Mouse (Mus musculus) heart, postnatal 4 days (tissue): ENCODE measurements around the gene Dennd1c. TPM values are rescaled to one million over a fixed set of nuclear protein-coding genes. Genes with fewer than 3 reads are reported as not detected.
A peak's percentile ranks its signal among the peaks of the same experiment; 100 is the strongest.

Experiments used
- DNase-seq: peaks from one replicate; pipeline ENCODE4 v3.0.0; 2021
- total RNA-seq, 2 experiments: library from RNA; stranded (reverse); gene quantifications; 2 replicates each; pipeline ENCODE4 v1.2.3; 2021

The Dennd1c gene
- total RNA-seq, 2 experiments from 2014 or later: 0.69 to 0.70 TPM

DNA sequence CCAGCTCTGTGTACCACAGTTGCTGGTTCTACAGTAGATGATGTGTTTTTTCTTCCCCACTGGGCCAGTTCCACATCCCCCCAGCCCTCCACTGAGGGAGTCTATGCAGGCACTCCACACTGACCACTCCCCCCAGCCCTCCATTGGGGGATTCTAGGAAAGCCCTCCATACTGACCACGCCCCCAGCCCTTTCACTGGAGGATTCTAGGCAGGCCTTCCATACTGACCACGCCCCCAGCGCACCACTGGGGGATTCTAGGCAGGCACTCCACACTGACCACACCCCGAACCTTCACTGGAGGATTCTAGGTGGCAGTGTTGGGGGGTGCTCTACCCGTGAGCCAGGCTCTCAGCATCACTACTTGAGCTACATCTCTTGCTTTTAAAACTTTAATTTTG is 30.9 kb downstream of the Dennd1c start:
- no peak for DNase-seq

DNA sequence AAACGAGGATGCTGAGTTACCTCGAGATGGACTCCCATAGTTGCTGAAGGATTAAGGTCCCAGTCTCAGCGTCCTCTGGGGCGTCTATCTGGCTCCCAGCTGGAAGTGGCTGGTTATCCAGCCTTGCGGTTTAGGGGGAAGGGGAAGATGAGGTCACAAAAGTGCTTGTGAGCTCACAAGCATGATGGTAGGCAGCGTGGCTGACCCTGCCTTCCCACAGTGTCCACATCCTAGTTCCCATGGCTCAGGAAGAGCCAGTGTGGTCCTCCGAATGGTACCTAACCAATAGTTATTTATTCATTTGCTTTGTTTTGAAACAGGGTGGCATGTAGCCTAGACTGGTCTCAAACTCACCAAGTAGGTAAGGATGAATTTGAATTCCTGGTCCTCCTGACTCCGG is 36.8 kb downstream of the Dennd1c start, which contains the start of gene Slc25a41:
Gene Slc25a41, minus strand, starts transcription at position 101 of the 400 bp plus-strand sequence.
- no peak for DNase-seq

DNA sequence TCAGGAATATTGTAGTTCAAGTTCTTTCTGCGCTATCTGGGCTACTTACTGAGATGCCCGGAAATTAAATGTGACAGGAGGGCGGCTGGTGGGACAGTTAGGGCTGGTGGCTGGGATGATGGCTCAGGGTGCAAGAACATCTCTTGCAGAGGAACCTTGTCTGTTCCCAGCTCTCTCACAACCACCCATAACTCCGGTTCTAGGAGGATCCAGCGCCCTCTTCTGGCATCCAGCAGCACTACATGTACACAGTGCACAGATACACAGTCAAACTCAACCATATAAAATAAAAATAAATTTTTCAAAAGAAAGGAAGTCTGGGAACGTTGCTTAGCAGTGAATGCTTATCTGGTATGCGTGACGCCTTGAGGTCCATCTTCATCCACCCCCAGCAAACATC is 39.3 kb downstream of the Dennd1c start:
- no peak for DNase-seq

DNA sequence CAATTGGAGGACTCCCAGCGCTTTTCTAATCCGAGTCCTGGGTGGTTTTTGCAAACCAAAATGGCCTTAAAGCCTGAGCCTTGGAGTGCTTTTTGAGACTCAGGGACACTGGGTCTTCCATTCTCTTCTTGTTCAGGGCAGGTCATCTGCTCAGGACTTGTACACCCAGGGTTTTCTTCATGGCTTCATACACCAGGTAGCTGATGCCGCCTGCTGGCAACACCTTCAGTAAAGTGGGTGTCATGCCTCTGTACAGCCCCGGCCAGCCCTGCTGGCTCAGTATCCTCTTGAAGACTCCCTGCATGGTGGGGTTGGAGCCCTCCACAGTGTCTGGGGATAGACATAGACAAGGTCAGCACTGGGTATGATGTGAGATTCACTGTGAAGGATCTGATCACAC is 45.5 kb downstream of the Dennd1c start:
- DNase-seq: no peak

DNA sequence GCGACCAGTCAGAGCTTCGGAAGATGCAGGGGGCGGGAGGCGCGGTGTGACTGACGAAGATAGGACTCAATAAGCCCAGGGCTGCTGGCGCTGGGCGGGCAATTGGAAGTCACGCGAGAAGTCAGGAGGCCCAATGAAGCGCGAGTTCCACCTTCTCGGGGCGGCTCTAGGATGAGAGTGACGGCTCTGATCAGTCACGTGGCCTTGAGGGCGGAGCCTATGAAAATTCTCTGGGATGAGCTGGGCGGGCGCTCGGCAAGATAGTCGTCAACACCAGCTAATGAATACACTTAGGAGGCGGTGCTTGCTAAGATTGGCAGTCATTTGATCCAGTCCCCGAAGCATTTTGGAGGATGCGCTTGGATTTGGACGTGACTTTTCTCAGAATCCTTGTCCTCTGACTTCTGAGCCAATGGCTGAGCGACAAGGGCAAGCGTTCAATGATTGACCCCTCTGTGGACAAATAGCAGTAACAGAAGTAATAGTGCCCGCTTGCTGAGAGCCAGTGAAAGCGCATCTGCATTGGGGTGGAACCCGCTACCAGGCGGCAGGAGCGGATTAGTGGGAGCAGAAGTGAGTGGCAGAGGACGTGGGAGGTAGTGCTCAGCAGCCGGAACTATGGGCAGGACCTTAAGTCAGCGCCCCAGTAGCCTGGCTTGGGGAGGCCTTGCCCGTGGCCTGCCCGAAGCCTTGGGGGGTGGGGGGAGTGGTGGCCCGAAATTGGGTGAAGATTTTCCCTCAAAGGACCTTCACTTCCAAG is 46.5 kb downstream of the Dennd1c start:
- DNase-seq: peak; percentile 99

DNA sequence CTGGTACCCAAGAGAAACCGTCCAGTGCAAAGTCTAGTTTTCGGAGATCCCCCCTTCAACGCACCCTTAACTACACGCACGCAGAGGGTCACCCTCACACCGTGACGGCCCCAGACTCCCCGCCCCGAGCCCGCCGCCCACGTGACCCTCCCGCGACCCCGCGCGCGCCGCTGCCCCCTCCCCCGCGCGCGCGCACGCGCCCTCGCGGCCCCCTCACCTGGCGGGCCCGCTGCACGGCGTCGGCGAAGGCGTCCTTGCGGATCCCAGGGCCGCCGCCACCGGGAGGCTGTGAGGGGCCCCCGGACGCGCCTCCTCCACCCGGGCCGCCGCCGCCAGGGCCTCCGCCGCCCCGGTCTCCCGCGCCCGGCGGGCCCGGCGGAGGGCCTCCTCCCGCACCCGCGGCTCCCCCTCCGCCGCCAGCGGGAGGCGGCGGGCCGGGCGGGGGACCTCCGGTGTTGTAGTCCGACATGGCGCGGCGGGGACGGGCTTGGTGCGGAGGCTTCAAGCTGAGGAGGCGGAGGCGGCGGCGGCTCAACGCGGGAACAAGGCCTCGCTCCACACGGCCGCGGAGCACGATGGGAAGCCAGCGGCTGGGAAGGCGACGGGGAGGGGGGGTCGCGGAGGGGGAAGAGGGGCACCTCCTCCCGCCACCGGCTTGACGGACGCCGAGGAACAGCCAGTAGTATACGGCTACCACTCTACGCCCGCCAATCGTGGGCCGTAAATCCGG is 47.2 kb downstream of the Dennd1c start, which contains the start of gene Khsrp:
Gene Khsrp, minus strand, starts transcription at position 592 of the 730 bp plus-strand sequence.
- DNase-seq: peak; percentile 71

DNA sequence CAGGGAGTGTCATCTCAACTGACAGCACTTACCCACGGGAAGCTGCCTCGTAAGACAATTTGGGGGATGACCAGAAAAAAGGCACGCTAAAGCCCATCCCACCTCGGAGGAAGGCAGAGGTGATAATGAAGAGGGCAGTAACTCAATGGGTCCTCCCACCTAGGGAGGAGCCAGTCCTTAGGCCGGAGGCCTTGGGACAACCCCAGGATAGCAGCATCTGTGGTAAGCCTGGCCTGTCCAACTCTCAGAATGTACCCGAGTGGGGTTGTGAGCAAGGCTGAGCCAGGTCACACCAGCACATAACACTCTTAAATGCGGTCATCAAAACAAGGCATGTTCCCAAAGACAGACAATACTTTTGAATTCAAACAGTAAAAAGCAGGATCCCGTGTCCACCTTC is 48.6 kb downstream of the Dennd1c start:
- no peak for DNase-seq

DNA sequence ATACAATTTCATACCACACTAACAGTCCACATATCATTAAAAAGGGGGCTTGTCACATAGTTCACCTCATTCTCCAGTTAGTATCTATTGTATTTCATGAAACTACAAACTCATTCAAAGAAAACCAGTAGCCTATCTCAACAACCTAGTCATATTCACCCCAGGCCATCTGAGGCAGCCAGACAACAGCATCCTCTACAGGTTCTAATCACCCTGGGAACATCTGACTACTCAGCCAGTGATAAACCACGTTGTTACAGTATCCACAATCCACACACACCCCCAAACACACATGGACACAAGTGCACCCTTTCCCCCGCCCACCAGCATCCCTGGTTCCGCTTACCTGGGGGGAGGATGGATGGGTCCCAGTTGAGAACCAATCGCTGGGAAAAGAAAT is 50.8 kb downstream of the Dennd1c start:
- no peak for DNase-seq

DNA sequence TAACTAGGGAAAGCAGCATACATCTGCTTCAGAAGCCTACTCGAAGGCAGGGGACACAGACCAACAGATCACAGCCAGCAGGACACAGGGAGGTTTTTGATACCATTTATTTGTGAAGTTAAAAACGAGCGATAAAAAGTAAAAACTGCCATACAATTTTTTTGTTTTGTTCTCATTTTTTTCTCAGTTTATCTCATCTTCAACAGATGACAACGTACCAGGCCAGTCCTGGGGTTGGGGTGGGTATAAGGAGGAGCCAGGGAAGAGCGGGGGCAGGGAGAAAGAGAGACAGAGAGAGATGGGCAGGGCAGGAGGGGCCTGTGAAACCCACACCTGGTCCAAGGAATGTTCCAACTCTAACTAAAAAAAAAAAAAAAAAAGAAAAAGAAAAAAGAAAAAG is 57.4 kb downstream of the Dennd1c start:
- no peak for DNase-seq

DNA sequence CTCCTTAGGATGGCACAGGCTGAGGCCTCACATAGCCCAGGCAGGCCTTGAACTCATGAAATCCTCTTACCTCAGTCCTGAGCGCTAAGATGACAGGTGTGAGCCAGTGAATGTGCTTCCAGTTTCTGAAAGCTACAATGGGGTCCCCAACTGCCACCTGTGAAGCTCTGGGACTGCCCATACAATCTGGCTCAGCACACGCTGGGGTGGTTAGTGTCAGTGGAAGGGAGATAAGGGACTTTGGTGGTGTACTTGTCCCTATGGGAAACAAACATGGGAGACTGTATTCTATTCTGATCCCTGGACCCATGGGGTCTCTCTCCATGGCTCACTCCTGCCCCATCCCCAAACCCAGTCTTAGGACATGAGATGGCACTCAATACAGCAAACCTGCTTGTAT is 58.6 kb downstream of the Dennd1c start:
- no peak for DNase-seq

Other genes starting within 250 kb of the Dennd1c start
- gene Rfx2, start 247.5 kb downstream of the Dennd1c start, total RNA-seq: 1 to 10 TPM; 8.1 to 9.3 TPM
- not detected for gene Acsbg2, start 204.1 kb downstream of the Dennd1c start, total RNA-seq
- under 1 TPM; 0.16 to 0.21 TPM for gene 1700061G19Rik, start 203.0 kb downstream of the Dennd1c start, total RNA-seq
- gene Mllt1, start 143.1 kb downstream of the Dennd1c start, total RNA-seq: 10 to 100 TPM; 40.5 to 41.6 TPM
- not detected for gene Acer1, start 96.4 kb downstream of the Dennd1c start, total RNA-seq
- gene Clpp, start 88.2 kb downstream of the Dennd1c start, total RNA-seq: 10 to 100 TPM; 55.1 to 60.7 TPM
- gene Alkbh7, start 81.2 kb downstream of the Dennd1c start, total RNA-seq: 10 to 100 TPM; 42.3 to 49.3 TPM
- not detected for gene Pspn, start 78.5 kb downstream of the Dennd1c start, total RNA-seq
- gene Gtf2f1, start 67.2 kb downstream of the Dennd1c start, total RNA-seq: 10 to 100 TPM; 36.0 to 36.9 TPM
- gene Gm17949, start 67.0 kb downstream of the Dennd1c start, total RNA-seq: not detected
- 100 to 1,000 TPM; 112 to 113 TPM for gene Khsrp, start 47.0 kb downstream of the Dennd1c start, total RNA-seq
- gene Slc25a41, start 36.9 kb downstream of the Dennd1c start, total RNA-seq: not detected
- under 1 TPM in 1 of 2 experiments, not detected in 1; 0.47 TPM for gene Crb3, start 19.4 kb downstream of the Dennd1c start, total RNA-seq
- 10 to 100 TPM; 78.3 to 81.6 TPM for gene Slc25a23, start 18.7 kb downstream of the Dennd1c start, total RNA-seq
- 1 to 10 TPM; 5.9 to 6.7 TPM for gene Tubb4a, start 9.3 kb upstream of the Dennd1c start, total RNA-seq
- under 1 TPM; 0.48 to 0.61 TPM for gene Tnfsf9, start 26.8 kb upstream of the Dennd1c start, total RNA-seq
- not detected for gene Cd70, start 71.3 kb upstream of the Dennd1c start, total RNA-seq
- gene Tnfsf14, start 115.7 kb upstream of the Dennd1c start, total RNA-seq: not detected
- 10 to 100 TPM; 60.1 to 79.6 TPM for gene C3, start 149.6 kb upstream of the Dennd1c start, total RNA-seq
- 10 to 100 TPM; 19.5 to 20.4 TPM for gene Gpr108, start 169.9 kb upstream of the Dennd1c start, total RNA-seq
- 10 to 100 TPM; 45.6 to 46.9 TPM for gene Trip10, start 170.9 kb upstream of the Dennd1c start, total RNA-seq
- gene Vav1, start 200.6 kb upstream of the Dennd1c start, total RNA-seq: 1 to 10 TPM; 1.0 to 1.4 TPM